Mouse (Mus musculus): ENCODE results near the gene Elk3.

The Elk3 gene

DNA sequence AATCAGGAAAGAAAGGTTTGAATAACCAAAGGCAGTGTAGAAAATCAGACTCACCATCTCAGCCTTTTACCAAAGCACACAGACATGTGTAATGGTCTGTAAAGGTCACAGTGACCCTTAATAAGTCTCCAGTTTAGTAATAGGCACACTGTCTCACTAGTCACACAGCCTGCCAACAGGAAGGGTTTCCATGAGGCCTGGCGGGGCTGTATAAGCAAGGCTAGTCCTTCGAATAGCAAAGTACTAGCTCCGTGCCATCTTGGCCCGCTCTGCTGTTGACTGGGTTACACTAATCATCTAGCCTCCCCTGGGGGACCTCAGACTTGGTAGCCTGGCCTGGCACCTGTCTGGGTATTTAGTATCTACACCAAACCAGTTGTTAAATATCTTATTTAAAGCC, 20.6 kb upstream of the Elk3 start:
- no peak for DNase-seq (ENCODE audit: low read depth, low spot score)

DNA sequence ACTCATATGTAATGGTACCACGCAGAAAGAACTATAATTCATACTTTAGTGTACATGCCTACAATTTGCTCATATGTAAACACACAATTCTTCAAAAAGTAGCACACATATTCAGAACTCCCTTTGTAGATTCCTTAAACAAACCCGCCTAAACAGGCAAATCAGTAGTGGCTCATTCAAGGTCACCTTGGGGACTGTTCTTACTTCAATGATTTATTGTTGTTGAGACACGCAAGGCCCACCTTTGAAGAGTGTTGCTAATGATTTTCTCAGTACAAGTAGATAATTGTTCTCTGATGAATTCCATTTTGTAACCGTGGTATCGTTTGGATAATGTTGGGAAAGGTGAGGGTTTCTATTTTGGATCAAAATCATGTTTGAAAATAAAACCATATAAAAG, 17.4 kb upstream of the Elk3 start:
- DNase-seq (ENCODE audit: low read depth, low spot score) = no peak

DNA sequence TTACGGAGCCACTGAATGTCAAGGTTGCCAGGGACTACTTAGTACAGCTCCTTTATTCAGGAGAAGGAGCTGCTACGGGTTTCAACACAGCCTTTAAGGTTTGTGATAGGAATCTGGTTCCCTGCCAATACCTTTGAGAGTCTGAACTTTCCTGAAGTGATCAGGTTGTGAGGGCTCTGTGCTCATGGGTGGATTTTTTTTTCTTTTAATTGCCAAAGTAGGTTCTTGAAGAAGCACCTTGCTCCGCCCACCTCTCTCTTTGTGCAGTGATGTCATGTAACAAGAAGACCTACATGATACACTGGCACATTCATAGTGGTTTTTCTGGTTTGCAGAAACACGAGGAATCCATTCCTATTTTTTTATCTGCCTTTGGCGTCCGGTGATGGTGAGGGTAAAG, 16.3 kb upstream of the Elk3 start:
- no peak for DNase-seq (ENCODE audit: low read depth, low spot score)

DNA sequence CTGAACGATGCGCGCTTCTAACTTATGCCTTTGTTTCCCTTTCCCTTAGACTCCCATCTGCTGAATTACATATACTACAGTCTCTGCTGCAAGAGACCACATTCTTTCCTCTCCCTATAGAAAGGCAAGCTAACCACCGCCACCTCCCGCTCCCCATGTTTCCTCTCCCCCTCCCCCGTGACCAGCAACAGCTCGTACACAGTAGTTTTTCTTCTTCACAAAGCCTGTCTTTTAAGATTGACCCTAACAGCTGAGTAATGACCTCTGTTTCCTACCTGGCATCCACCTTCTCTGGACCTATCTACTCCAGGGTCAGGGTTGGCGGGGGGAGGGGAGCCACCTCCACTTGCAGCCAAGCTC, 15.8 kb upstream of the Elk3 start:
- no peak for DNase-seq (ENCODE audit: low read depth, low spot score)

DNA sequence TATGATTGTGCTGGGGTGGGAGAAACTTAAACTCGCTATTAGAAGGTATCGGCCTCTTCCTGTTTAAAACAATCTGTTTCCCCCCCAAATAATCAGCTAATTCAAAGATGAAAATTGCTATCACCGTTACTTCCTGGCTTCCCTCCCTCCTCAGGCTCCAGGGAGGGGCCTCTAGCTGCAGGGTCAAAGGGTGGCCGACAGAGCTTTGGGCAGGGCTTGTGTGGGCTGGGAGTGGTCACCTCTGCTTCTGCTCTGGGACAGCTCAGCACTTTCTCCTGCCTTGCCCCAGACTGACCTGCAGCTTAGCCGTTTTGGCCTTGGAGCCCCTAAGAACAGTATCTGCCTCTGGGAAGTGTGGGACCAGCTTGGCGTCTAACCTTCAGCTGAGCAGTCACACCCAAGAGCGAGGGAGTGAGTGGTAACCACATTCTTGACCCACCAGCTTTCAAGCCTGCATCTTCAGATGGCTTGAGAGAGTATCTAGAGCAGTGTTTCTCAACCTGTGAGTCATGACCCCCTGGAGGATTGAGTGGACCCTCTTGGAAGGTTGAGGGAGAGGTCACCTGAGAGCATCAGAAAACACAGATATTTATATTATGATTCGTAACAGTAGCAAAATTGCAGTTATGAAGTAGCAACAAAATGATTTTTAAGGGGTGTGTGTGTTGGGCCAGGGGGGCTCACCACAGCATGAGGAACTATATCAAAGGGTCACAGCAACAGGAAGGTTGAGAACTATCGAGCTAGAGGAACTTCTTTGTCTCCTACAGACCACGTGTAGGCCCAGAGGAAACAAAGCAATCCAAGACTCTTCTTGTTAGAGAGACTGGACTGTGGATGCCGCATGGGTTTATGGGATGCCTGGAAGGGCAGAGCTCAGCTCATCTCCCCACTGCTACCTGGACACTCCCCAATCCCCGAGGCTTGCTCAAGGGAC, 15.1 kb upstream of the Elk3 start:
- DNase-seq (ENCODE audit: low read depth, low spot score) = no peak

DNA sequence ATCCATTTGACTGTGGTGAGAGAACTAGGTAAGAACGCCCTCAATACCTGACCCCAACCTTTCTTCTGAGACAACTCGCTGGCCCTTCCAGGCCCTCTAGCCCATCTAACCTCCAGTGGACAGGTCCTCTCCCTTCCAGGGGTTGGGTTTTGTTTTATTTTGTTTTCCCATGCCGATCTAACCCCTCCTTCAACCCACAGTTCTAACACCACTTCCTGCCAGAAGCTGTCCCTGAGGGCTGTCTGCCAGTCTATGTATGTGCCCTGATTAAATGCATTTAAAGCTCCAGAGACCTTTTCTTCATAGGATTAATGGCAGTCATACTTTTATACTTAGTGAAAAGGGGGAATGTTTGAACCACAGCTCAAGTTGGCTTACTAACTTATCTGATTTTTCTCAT, 14.4 kb upstream of the Elk3 start:
- DNase-seq (ENCODE audit: low read depth, low spot score) = no peak

DNA sequence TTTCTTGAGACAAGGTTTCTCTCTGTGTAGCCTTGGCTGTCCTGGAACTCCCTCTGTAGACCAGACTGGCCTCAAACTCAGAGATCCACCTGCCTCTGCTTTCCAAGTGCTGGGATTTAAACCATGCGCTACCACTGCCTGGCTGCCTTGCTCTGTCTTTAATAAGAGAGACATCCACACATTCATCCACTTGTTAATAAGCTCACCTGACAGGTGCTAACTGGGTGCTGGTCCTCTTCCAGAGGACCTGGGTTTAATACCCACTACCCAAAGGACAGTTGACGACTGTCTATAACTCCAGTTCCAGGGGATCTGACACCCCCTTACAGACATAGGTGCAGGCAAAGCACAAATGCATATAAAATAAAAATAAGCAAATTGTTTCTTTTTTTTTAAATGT, 13.5 kb upstream of the Elk3 start:
- DNase-seq (ENCODE audit: low read depth, low spot score) = no peak

DNA sequence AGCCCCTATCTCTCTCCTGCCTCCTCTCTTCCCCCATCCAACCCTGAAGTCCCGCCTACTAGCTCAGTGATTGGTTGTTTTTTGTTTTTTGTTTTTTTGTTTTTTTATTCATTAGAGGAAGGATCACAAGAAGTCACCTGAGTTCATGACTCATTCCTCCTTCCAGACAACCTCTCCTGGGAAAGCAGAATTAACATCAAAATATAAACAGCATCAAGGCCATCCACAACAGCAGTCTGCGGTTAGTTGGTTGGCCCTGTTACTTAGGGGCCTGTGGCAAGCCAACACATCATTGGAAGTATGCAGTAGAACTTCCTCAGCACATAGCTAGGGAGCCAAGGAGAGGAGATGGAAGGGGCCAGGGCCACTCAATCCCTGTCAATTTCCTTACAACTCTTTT, 12.7 kb upstream of the Elk3 start:
- DNase-seq (ENCODE audit: low read depth, low spot score) = no peak

DNA sequence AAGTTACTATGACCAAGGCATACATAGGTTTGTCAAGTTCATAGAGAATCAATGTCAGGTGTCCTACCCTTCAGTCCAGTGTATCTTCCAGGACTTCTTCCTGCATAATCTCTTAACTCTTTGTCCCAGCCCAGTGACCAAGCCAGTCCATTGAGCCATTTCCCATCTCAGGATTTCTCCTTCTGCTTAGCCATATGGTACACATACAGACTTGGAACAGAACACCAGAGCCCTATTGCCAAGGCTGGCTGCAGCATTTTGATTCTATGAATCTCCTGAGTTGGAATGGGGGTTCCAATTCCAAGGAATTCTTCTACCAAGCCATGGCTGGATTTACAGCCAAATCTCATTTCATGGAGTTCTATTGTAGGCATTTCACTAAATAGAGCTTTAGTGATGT, 10.8 kb upstream of the Elk3 start:
- DNase-seq (ENCODE audit: low read depth, low spot score) = no peak

DNA sequence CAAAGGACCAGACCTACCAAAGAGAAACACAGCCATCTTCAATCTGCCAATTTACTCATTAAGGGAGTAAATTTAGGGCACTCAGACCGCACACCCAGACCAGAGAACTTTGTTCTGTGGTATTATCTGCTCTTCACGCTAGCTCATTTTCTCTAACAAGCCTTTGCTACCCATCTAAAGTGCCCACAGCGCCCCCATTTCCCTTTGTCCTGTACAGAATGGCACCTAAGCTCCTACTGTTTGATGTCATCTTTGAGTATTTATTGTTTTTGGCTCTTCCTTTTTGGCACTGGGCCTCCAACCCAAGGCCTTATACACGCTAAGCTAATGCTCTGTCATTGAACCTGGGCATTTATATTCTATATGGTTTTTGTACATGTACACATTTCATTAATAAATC, 9.2 kb upstream of the Elk3 start:
- no peak for DNase-seq (ENCODE audit: low read depth, low spot score)

DNA sequence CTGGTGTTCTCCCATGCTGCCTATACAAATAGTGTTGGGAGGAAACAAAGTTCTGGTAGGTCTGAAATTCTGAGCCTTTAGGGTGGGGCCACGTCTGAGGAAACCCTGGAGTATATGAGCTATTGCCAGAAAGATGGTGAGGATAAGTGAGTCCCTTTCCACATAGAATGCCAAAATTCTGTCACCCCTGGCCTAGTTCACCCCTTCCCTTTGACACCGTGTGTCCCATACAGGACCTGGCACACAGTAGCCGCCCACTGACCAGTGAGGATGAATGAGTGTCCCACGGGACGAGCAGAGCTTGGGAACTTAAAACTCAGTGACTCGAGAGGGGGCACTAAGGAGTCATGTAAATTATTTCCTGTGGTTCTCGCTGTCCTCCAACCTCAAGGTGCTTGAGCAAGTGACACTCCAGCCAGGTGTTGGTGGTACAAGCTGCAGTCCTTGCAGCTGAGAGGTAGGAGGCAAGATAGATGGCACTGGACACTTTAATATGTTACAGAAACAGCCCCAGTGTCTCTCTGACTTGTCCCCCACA, 8.7 kb upstream of the Elk3 start:
- peak; percentile 43 for DNase-seq (ENCODE audit: low read depth, low spot score)

DNA sequence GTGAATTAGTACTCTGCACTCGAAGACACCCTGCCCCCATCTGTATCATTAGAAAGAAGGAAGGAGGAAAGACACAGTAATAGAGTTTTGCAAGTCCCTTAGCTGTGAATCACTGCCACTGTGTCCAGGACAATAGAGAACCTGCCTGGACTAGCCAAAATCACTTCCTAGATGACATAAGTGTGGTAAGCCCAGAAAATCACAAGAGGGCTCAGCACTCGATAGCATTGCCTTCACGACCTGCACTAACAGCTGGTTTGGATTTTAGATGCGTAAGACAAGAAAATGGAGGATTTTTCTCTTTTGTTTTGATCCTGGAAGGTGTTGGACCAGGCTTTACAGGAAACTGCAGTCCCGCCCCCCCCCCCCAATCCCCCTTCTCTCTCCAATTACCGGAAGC, 6.0 kb upstream of the Elk3 start:
- no peak for DNase-seq (ENCODE audit: low read depth, low spot score)

DNA sequence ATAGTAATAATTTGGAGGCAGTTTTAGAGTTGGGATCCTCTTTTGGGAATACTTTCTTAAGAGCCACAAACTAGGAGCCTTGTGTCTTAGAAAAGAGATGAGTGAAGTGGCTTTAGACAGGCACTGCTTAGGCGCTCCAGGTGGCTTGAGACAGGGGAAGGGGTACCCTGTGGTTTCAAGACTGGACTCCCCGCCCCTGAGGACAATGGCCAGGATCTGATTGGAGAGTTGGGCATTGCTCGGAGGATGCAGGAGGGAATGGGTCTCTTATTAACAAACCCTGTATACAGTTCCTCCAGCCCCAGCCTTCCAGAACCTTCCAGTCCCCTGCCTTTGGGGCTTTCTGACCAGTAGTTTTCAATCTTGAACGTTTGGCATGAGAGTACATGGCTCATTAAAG, 641 bp upstream of the Elk3 start:
- DNase-seq (ENCODE audit: low read depth, low spot score) = peak; percentile 10

DNA sequence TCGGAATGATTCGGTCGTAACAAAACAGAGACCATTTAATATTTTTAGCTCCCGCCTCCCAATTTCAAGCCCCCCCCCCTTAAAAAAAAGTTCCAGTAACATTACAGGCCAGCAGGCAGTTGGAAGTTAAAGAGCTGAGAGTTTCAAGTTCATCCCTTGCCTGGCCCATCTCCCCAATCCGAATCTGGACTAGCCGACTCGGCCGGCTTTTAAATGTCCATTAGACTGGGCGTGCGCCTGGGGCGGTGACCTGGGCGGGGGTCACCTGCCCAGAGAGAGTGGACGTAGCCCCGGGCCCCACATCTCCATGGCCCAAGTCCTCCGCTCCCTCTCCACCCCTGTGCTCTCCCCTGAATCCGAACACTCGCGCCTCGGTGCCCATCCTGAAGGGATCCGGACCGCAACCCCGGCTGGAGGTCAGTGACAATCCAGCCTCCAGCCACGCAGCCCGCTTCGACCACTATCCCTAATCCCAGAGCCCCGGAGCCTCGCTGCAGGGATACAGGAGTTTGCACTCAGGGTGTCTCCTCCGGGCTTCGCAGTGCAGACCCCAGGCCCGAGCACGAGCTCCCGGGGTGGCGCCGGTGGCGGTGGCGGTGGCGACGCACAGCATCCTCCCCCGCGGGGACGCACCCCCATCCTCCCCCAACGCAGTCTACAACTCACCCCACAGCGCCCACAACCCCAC, 857 bp downstream of the Elk3 start:
- peak; percentile 75 for DNase-seq (ENCODE audit: low read depth, low spot score)

DNA sequence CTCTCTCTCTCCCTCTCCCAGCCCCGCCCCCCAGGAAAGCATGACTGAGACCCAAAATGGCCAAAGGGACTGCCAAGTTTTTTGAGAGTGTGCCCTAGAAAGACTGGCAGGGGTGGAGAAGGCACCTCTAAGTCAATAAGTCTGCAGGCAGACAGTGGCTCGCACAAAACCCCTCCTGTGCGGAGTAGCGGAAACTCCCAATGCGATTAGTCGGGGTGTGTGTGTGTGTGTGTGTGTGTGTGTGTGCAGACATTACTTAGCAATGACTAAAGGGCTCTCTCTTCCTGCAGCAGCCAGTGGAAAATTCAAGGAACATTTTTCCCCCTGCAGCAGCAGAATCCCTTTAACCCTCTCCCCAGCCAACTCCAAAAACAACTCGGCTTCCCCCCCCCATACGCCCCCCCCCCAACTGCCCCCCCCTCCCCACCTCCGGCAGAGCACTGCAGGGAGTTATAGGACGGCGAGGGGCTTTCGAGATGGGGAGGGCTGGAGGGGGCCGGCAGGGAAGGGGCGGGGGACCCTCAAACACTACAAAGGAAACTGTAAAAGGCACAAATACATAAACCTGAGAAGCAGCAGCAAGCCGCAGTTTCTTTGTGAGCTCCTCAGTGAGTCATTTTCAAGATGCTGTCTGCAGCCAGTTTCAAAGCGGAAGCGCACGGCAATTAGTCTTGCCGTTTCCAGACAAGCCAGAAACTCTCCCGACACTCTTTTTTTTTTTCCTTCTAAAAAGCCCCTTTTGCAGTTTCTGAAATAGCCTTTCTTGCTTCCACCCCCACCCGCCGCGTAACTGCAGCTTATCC, 1.6 kb downstream of the Elk3 start:
- DNase-seq (ENCODE audit: low read depth, low spot score) = peak; percentile 78

DNA sequence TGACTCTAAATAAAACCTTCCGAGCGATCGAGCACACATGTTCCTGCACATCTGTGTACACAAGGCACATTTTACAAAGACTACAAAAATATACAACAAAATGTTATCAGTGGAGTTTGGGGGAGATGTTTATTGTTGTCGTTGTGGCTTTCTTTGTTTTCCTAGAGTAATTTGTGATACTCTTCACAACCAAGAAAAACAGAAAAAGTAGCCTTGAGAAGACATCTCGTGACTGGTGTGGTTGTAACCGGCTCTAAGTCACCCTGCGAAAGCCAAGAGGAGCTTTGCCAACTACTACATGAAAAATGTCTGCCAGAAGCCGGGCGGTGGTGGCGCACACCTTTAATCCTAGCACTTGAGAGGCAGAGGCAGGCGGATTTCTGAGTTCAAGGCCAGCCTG, 4.6 kb downstream of the Elk3 start:
- no peak for DNase-seq (ENCODE audit: low read depth, low spot score)

DNA sequence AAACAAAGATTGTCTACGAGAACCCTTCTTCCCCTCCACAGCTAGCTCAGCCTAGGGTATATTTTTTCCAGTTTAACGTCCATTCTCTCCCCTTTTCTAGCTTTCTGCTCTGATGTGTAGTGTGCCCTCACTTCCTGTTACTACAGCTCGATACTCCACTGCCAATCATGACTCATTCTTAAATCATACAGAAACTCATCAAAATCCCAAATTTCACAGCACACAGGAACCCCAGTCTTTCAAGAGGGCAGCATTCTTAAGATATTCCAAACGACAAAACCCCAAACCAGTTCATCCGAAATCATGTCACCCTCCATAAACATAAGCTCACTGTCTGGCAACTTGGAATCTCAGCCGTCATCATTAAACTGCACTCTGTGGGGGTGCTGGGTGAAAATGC, 5.0 kb downstream of the Elk3 start:
- DNase-seq (ENCODE audit: low read depth, low spot score) = no peak

DNA sequence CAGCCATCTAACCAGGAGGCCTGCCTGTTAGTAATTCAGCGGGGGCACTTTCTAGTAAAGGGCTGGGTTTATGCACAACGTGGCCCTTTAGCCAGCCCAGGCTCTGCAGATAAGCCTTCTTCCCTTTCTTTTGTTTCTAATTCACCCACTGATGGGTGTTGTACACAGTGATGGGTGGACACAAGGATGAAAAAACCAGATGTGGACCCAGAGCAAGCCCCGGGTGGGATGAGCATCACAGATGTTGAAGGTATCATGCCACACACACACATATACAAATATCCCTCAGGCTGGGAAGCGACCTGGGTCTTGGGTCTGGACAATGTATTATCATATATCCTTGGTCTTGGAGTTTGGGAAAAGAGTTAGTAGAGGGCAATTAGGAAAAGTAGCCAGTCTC, 7.7 kb downstream of the Elk3 start:
- DNase-seq (ENCODE audit: low read depth, low spot score) = no peak

DNA sequence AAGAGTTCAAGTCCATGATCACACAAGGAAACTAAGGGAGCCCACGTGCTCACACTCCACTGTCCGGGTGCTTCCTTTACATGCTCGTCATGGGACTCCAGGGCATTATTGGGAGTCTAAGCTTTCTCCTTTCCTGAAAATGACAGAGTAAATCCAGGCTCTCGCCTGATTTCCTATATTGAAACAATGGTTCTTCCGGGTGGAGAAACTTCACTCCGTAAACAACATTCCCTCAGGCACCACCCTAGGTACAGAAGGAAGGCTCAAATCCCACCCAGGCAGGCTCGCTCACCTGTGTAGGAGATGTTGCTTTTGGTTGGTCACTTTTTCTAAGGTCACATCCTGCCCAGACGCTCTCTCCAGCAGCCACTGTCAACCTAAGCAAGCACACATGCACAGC, 9.1 kb downstream of the Elk3 start:
- DNase-seq (ENCODE audit: low read depth, low spot score) = no peak

DNA sequence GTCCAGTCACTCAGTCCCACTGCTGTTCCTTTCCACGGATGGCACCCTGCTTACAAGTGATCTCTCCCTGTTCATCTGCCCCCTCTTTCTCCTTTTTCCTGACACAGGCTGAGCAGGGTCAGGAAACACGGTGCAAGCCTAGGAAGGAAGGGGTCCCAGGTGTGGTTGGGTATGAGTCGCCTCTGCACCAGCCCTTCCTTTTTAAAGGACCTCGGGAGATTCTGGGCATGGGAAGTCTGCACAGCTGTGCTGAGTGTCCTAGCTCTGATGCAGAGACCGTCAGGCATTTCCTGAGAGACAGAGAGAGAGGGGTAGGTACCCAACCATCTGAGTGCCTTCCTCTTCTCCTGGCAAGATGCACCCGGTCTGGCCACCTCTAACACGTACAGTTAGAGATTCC, 12.7 kb downstream of the Elk3 start:
- no peak for DNase-seq (ENCODE audit: low read depth, low spot score)

DNA sequence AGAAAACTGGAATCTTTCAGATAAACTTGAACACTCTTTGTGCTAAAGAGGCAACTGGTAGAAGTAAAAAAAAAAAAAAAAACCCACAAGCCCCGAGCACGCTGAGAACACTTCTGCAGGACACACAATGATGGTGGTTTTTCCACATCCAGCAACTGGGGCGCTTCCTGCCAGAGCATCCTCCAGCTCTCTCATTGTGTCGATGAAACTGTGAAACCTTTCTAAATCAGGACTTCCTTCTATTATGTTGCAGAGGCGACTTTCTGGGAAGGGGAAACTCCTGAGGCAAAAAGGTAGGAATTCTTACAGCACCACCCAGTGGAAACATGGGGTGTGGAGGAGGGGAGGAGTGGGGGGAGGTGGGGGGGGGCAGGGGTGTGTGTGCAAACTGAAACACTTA, 13.2 kb downstream of the Elk3 start:
- no peak for DNase-seq (ENCODE audit: low read depth, low spot score)

DNA sequence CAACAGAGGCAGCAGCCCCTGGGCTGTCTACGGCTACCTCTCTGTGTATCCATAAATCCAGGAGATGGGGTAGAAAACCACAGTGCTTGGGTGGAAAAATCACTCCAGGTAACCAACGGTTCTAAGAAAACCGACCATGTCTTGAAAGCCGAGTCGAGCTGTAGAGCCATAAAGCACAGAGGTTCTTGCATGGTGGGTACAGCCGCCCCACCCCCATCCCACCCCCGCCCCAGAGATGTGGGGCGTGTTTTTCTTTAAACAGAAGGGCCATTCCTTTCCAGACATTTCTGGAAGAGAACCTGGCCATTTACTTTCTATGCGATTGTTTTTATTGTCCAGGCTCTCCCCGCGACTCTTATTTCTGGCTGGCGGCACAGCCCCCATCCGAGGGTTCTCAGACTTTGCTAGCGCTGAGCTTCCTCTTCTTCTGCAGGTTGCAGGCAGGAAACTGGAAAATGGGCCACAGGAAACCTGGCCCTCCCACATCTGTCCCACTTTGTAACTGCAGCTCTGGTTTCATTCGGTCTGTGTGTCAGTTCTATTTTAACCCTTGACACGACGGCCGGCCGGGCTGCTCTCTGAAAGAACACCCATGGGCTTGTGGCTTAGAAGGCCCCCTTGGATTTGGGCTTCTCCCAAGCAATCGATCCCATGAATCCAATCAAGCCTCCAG, 16.3 kb downstream of the Elk3 start:
- DNase-seq (ENCODE audit: low read depth, low spot score) = no peak
